Mouse (Mus musculus) left cerebral cortex, postnatal 14 days (tissue): ENCODE measurements at regions not wholly inside any gene's neighbourhood (a gene's known extent, or its start where the extent isn't known, plus 50 kb on each side); places are given as distances from the start of the nearest gene placed in this dataset.
A peak's percentile ranks its signal among the peaks of the same experiment; 100 is the strongest.

ENCODE experiments used
- DNase-seq, 2 experiments: peaks; one replicate each; pipeline ENCODE4 v3.0.0; 2021 to 2022; ENCODE audit warnings: low spot score in 2 of 2, mixed read lengths in 1 of 2
- intact Hi-C: fragments of 180-260 bp; cut with DNase I; formaldehyde crosslinking; loops from one replicate; pipeline ENCODE4 v1.15.1; 2025

- DNase-seq, result peak; percentile 54 to 82
- intact Hi-C loops, result no loop called here
Measured at GRCm38 (mm10) chr14:24081911-24082558, 67.7 kb upstream of the Kcnma1 start.

GRCm38 (mm10) chr14:24068693-24069092 is 54.4 kb upstream of the Kcnma1 start:
- intact Hi-C loops, result loop anchor here (2.0 kb wide), 1 partner anchor 208 kb away; no protein-coding TSS in a partner anchor
- peak; percentile 34 to 66 for DNase-seq

- intact Hi-C loops, result loop anchor here (2.0 kb wide), 1 partner anchor 209 kb away; no protein-coding TSS in a partner anchor
- peak; percentile 83 for DNase-seq
Measured at GRCm38 (mm10) chr14:24067657-24068056, 53.4 kb upstream of the Kcnma1 start.

GRCm38 (mm10) chr14:24065231-24065767 is 51.0 kb upstream of the Kcnma1 start:
- intact Hi-C loops, result no loop called here
- peak in 1 of 2 experiments; percentile 18 for DNase-seq
